Mouse (Mus musculus) right cerebral cortex, postnatal 14 days (tissue): ENCODE measurements at regions not wholly inside any gene's neighbourhood (a gene's known extent, or its start where the extent isn't known, plus 50 kb on each side); places are given as distances from the start of the nearest gene placed in this dataset.
"Not testable (repeated sequence)": the region's sequence is repeated elsewhere in the genome, so short reads cannot be mapped to it uniquely, and the experiment has no call there.

Experiments used
- DNase-seq: peaks from one replicate; pipeline ENCODE4 v3.0.0; 2022

GRCm38 (mm10) chr7:39596403-39596802 lies 78.8 kb downstream of the Zfp619 start:
- DNase-seq, result no peak

DNA sequence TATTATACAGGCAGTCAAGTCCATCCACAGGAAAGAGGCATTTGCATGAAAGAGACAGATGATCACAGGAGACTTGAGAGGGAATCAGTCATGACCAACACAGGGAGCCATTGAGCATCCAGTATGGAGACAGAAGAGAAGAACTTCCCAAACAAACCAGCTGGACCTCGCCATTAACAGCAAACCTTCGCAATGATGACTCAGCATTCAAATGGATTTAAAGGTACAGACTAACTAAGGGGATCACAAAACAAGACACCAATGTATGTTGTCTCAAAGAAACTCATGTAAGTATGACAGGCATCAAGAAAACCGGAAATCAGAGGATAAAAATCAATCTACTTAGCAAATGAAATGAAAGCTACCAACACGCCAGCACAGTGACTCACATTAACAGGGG lies 96.2 kb downstream of the Zfp619 start:
- DNase-seq, result no peak

GRCm38 (mm10) chr7:39615092-39615491 lies 97.5 kb downstream of the Zfp619 start:
- no peak for DNase-seq

DNA sequence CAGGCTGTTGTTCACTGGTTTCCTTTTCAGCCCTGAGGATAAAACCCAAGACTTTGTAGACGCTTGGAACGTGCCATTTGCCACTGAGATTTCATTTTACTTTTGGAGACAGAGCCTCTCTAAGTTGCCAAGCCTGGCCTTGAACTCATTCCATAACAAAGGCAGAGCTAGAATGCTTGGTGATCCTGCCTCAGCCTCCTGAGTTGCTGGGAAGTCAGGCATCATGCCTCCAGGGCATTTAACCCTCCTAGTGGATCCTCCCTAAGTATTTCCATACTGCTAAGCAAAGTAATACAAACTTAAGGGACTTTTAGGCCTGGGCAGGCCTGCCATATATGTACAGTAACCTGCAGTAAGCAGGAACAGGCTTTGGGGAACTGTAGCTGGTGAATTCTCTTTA lies 104.2 kb downstream of the Zfp619 start:
- no peak for DNase-seq

DNA sequence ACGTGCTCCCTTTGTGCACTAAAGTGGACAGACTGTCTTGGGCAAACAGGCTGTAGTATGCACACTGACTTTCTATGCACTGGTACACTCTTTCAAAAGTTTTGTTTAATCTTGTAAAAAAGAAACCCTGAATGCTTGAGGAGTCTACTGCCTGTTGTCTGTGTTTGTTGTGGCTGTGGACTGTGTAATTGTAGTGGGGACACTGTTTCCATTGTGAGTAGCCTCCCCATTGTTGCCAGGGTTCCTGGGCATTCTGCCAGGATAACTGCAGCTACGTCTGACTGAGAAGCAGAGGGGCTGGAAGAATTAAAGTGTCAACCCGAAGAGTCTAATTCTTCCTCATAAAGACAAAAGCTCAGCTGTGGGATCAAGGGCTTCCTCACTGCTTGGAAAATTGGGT lies 115.3 kb downstream of the Zfp619 start:
- DNase-seq, result peak; percentile 5

DNA sequence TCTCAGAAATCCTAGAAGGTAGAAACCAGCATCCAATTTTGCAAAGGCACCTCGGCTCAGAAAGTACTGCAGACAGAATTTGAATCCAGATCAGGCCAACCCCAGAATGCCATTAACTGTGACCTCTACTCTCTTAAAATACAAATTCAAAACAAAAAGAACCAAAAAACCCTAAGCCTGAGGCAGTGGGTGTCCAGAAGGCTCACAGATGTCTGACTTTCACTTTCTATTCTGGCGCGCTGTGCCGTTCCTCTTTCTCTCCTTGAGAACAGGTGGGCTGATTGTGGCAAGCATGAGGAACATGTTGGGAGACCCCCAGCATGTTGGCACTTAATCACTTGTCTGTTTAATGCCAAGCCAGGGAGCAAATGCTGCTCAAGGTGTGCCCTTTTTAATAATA lies 124.8 kb downstream of the Zfp619 start:
- DNase-seq, result no peak

GRCm38 (mm10) chr7:39643323-39643722 lies 125.8 kb downstream of the Zfp619 start:
- no peak for DNase-seq

DNA sequence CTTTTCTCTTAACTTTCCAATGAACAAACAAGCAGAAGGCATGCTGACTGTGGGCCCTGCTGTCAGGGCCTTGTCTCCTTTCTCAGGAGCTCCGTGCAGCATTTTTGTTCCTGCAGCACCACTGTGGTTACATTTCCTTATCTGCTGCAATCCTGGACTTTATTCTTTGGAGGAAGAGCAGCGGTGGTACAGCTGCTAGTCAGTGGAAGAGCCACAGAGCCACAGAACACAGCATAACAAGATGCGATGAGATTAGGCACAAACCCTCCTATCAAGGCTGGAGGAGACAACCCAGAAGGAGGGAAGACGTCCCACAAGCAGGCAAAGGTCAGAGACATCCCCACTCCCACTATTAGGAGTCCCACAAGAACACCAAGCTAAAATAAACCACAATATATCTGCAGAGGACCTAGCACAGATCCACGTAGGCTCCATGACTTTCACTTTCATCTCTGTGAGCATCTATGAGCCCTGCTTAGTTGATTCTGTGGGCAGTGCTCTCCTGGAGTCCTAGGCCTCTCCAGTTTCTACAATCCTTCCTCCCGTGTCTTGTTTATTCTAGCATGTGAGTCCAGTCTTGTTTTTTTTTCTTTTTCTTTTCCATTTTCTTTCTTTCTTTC lies 133.0 kb downstream of the Zfp619 start:
- no peak for DNase-seq

DNA sequence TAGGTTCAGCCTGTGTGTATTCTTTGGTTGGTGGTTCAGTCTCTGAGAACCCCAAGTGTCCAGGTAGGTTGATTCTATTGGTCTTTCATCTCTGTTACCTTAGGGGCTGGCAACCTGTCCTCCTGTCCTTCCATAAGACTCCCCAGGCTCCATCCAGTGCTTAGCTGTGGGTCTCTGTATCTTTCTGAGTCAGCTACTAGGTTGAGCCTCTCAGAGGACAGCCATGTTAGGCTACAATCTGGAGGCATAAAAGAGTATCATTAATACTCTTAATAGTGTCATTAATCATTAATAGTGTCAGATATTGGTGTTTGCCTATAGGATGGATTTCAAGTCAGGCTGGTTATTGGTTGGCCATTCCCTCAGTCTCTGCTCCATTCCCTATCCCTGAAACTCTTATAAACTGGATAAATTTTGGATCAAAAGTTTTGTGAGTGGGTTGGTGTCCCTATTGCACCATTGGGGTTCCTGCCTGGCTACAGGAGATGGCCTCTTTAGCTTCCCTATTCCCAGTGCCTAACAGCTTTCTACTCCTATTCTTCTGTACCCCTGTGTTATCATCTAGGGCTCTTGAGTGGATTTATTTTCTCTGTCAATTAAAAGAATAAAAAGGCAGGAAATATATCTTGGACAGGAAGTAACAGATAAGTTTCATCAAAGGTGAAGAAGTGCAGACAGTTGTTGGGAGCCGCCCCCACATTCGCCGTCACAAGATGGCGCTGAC lies 137.2 kb downstream of the Zfp619 start:
- DNase-seq, result no peak

DNA sequence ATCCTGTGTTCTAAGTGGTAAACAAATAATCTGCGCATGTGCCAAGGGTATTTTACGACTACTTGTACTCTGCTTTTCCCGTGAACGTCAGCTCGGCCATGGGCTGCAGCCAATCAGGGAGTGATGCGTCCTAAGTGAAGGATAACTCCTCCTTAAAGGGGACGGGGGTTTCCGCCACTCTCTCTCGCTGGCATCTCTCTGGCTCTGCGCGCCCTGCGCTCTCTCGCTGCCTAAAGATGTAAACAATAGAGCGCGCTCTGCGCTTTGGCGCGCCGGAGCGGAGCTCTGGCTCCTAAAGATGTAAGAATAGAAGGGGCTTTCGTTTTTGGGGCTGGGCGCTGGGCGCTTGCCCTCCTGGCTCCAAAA lies 137.7 kb downstream of the Zfp619 start:
- not testable (repeated sequence) for DNase-seq

DNA sequence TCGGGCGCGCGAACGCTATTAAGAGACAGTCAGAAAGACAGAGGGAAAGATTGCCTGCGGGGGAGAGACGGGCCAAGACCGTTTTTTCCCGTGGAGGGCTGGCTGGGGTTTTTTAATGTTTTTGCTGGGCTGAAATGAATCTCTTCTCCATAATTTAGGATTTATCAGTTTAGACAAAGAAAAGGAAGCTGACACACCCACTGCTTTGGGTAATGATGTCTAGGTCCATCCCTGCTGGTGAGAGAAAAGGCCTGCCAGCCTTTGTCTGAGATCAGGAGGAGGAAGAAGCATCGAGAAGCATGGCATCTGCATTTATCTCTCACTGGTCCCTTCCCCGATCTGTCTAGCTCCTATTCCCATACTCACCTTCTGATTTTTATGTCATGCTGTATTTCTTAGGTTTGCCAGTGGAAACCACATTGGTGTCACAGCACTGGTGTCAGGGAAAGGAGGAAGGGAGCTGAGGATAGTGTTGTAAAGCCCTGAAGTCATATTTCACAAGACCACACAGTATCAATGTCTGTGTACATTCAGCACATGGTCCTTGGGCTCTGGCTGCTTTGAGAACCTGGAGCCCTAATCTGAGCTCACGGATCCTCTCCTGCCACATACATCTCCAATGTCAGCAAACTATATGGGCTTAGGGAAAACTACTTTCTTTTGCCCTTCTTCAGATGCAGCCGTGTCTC lies 138.3 kb downstream of the Zfp619 start:
- no peak for DNase-seq

- no peak for DNase-seq
These were observed 142.0 kb downstream of the Zfp619 start for GRCm38 (mm10) chr7:39659597-39659996.

DNA sequence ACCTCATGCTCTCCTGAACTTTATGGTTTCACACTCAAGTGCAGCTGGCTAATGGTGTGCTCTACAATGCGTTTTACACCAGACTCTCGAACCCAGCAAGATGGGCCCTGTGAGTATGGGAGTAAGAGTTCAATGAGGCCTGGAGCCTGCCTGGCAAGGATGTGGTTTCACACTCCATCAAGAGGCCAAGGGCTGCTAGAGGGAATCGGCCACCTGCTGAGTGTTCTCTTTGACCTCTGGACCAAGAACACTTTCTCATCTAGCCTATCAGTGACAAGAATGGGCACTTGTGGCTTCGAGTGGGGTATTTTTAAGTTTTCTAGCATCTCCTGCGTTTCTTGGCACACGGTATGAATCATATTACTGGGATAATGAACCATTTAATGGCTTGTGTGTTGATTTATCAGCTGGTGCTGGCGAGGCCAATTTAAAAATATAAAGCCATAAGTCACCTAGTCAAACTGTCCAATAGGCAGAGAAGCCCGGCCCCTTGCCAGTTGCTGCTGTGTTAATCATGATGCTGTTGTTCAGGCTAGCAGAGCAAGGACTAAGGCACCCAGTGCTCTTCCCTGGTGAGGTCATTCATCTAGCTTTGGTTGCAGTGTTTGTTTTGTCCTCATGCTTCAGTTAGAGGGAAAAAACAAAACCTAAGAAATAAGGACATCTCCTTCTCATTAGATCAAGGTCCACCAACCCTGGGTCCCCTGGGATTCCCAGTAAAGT lies 157.7 kb downstream of the Zfp619 start:
- DNase-seq, result no peak

DNA sequence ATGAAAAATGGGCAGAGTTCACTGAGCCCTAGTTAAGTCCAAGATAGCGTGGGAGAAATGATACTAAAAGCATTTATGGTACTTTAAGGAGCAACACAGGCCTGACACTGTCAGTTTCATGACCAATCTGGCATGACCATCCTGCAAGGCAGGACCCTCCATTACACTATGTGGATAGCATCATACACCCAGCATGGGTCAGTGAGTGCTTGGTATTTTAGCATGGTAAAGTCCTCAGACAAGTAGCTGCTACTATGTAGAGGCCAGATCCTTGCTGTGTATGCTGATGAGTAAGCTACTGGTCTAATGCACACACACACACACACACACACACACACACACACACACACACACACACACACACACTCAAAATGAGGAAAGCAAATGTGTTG lies 158.3 kb downstream of the Zfp619 start:
- no peak for DNase-seq

GRCm38 (mm10) chr7:39680411-39680810 lies 162.8 kb downstream of the Zfp619 start:
- no peak for DNase-seq

GRCm38 (mm10) chr7:39696589-39696988 lies 179.0 kb downstream of the Zfp619 start:
- DNase-seq, result no peak

GRCm38 (mm10) chr7:39701506-39701905 lies 183.9 kb downstream of the Zfp619 start:
- no peak for DNase-seq

GRCm38 (mm10) chr7:39705118-39706095 lies 187.8 kb downstream of the Zfp619 start:
- DNase-seq, result no peak

GRCm38 (mm10) chr7:39706606-39707005 lies 189.0 kb downstream of the Zfp619 start:
- DNase-seq, result no peak

DNA sequence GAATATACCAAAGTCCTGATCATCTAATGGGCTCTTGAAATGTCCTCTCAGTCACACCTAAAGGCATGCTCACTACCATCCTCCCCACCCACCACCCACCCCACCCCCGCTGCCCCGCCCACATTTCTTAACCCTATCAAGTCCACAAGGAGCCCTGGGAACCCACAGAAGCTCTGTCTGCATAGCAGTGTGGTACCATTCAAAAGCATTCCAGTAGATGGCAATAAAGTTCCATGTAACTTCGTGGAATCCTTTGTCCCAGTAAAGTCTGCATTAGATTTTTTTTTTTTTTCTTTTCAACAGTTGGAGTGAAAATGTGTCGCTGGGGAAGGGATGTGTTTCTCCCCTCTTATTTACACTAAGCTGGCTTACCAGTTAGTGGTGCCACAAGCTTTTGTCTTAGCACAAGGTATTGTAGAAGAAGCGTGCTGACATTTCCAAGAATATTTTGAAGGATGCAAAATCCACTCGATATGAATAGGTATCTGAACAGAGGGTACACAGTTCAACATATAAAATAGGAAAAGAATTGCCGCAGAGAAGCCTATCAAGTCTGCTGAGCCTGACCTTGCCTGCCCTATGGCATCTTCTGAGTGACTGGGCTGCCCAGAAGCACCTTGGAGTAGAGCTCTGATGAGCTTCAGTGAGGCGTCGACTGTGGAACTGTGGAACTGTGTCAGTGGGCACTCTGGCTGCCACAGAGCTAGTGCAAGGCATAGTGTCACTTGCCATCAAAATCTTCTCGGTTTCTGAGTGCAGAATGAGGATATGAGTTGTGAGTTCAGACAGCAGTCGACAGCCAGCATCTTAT lies 199.0 kb downstream of the Zfp619 start:
- DNase-seq, result no peak

DNA sequence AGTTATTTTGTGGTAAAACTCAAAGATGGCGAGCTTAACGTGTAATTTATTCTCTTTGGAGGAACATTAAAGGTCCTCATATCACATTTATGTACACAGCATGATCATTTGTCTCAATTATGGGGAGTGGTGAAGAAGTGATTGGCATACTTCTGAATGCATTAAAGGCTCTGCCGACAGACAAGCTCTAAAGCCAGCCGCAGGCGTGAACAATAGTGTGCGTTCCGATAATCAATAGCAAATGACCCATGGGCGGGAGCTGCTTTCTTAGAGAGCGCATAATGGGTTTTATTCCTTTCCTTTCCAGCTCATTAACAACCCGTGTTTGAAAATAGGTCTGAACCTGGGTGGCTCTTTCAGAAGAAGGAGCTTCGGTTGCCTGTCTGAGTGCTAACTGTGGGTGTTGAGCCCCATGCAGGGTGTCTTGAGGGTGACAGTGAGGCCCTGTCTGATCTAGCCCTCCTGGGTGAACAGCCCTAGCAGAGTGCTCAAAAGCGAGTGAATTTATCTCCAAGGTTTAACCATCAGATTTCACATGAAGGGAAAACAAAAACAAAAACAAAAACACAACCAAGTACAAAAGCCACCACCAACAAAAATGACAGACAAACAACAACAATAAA lies 210.5 kb downstream of the Zfp619 start:
- no peak for DNase-seq
